Mouse (Mus musculus): ENCODE results near the gene Vpreb3.
"Not testable (repeated sequence)": the region's sequence is repeated elsewhere in the genome, so short reads cannot be mapped to it uniquely, and the experiment has no call there.

Gene Vpreb3

DNA sequence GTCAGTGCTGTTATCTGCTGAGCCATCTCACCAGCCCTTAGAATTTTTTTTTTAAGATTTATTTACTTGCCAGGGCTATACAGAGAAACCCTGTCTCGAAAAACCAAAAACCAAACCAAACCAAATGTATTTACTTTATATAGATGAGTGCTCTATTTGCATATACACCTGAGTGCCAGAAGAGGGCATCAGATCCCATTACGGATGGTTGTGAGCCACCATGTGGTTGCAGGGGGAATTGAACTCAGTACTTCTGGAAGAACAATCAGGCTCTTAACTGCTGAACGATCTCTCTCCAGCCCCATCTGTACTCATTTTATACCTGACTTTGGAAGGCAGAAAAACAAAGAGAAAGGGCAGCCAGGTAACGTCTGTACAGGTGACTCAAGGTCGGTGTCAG, 32.4 kb downstream of the Vpreb3 start:
- DNase-seq (ENCODE audit: low spot score) = no peak

DNA sequence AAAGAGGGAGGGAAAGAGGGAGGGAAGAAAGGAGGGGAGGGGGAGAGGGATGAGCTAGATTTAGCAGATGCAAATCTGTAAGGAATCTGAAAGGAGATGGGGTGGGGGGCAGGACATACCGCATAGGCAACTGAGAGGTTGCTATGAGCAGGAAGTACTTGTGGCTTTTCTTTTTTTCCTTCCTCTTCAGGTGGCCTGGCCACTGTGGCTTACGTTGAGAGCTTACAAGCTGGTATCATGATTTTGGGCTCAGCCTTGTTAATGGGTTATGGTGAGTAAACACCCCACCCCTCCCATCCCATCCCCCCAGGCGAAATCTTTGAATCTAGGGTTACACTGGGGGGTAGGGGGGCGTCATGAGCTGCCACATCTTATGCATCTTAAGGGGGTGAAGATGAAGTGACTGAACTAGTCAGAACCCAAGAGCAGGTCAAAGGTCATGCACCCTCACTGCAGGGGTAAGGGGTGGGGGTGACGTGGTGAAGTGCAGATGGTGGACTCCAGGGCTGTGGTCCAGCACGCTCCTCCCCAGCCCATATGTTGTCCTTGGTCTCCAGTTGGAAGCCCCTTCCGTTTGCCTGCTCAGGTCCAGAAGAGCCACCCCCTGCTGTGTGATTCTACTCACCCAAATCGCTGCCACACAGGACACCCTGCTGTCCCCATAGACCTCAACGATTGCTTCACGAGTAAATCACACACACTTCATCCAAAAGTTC, 35.4 kb downstream of the Vpreb3 start:
- DNase-seq (ENCODE audit: low spot score) = no peak

DNA sequence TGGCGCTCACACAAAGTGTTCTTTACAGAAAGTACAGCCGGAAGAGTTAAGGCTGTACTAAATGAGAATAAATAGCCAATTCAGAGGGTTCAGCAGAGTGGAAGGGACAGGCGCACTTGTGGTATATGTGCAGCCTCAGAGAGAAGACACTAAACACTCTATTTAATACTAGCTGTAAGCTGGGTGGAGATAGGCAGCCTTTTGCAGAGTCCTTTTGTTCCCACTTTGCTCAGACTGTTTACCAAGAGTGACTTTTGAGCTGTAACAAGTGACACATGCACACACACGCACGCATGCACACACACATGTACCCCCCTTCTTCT, 35.9 kb downstream of the Vpreb3 start:
- DNase-seq (ENCODE audit: low spot score) = no peak

DNA sequence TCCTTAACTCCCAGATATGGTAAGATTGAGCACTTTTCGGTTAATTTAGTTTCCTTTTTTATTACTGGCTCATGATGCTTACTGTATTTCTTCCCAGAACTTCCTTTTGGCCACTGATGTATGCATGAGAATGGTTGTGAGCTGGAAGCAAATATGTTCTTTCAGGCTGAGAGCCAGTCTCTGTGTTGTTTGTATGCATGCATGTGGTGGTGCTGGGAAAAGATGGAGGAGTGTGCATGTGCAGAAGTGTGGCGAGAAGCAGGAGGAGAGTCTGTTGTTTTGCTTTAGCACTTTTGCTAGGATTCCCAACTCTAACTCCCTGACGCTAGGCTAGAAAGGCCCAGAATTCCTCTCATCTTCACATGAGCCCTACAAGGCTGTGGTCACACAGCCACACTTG, 36.6 kb downstream of the Vpreb3 start:
- DNase-seq (ENCODE audit: low spot score) = no peak

DNA sequence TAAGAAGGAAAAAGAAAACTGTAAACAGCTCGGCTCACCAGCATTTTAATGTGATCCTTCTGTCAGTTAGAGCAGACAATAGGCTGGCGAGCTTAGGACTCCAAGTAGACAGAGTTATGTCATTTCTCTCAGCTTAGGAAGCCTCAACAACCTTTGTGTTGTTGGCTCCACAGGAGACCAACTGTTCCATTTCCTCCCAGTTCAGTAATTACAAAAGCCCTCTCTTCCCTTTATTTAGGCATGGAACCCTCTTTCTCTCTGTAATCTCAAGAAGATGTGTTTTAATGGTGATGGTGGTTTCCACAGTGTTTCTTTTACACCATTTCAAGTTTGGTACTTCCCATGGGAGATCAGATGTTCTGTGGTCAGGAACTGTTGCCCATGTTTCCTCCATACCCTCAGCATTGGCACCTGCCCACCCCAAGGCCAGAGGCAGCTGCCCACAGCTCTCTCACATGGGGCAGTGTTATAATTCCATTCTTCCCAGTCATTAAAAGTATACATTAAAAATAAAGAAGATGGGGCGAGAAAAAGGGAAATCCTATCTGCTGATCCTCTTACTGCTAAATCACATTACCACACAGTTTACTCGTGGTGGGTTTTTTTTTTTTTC, 47.7 kb downstream of the Vpreb3 start:
- no peak for DNase-seq (ENCODE audit: low spot score)

DNA sequence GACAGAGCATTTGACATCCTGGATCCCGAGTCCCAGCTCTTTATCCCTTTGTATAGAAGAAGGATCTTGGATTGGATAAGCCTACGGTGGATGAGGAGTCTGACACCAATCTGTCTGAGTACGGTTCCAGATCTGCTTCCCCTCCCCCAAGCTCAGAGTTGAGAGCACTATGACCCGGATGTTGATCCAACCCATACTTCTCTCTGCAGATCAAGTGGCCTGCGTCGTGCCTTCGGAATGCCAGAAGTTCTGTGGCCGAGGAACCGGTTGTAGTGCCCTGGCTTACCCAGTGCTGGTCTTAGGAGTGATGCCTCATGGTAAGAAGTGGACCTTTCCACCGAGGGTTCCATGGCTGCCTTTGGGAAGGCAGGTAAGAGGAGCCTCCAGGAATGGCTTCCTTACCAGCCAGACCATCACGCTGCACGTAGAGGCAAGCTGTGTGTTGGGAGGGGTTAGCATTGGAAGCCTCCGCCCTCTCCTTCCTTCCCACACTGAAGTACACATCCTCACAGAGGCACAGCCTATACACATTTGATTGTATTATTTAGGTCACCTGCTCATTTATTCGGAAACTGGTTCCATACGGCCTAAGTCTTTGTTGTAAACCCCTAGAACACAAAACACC, 50.9 kb downstream of the Vpreb3 start:
- no peak for DNase-seq (ENCODE audit: low spot score)

DNA sequence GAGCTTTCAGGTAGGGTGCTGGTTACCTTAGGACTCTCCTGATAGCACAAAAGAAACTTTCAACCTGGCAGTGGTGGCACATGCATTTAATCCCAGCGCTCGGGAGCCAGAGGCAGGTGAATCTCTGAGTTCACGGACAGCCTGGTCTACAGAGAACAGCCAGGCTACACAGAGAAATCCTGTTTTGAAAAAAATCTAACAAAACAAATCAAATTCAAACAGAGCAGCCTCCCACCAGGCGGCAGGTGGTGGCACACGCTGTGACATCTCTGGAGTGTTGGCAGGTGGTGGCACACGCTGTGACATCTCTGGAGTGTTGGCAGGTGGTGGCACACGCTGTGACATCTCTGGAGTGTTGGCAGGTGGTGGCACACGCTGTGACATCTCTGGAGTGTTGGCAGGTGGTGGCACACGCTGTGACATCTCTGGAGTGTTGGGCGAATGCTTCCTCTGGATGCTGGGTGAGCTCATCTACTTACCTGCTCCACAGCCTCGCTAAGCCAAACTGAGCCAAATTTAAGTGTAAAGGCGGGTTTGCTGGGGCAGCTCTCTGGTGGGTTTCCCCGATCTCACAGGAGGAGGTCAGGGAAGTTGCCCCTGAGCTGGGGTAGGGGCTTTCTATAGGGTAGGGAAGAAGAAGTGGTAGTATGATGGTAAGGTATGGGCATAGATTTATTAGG, 51.8 kb downstream of the Vpreb3 start:
- DNase-seq (ENCODE audit: low spot score) = not testable (repeated sequence)

DNA sequence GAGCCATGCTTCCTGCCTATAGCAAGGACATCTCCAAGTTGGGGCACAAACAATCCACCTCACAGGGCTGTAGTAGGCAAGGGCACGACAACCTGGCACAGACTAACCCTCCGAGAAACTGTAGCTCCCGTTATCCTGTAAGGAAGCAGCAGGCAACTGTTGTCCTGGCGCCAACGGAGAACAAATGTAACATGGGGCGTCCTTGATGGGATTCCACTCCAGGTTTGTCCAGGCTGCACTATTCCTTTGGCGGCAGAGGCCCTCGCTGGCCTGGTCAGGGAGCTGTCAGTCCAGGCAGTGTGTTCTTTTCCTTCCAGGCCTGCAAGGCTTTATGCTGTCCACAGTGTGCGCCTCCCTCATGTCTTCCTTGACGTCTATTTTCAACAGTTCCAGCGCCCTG, 52.6 kb downstream of the Vpreb3 start:
- no peak for DNase-seq (ENCODE audit: low spot score)

DNA sequence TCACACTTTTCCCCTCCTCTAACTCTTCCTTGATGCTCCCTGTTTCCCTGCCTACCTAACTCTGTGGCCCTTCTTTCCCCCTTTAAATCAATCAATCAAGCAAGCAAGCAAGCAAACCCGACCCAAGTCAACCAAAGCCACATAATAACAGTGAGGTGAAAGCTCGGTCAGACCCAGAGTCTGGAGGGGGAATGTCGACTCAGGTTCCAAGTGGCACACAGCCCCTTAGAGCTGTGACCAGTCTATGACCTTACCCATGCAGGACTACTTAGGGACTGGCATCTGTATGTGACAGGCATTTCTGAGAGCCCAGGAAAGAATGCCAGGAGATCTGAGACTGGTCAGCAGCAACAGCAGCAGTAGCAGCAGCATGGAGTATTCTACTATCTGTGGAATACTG, 53.5 kb downstream of the Vpreb3 start:
- DNase-seq (ENCODE audit: low spot score) = no peak
